Mouse (Mus musculus) large intestine, adult 2 months (tissue): ENCODE measurements at regions not wholly inside any gene's neighbourhood (a gene's known extent, or its start where the extent isn't known, plus 50 kb on each side); places are given as distances from the start of the nearest gene placed in this dataset.

ENCODE experiments used
- DNase-seq: peaks from one replicate; pipeline ENCODE4 v3.0.0-alpha.2; 2012; ENCODE audit warnings: low read depth, low spot score
- WGBS: fragments of 180-500 bp; shearing (Covaris S2); methylation state at CpG from one replicate; pipeline ENCODE4 v1.1.7; 2018; 5-methylcytosine and 5-hydroxymethylcytosine counted together

GRCm38 (mm10) chr10:45916928-45917327, 339.3 kb downstream of the Hace1 start:
- peak; percentile 4 for DNase-seq
- 11% methylated on average over 3 of the region's 3 CpGs for WGBS

GRCm38 (mm10) chr10:45925746-45926145, 348.1 kb downstream of the Hace1 start:
- DNase-seq: no peak
- 35% methylated on average over 1 of the region's 1 CpGs for WGBS

DNA sequence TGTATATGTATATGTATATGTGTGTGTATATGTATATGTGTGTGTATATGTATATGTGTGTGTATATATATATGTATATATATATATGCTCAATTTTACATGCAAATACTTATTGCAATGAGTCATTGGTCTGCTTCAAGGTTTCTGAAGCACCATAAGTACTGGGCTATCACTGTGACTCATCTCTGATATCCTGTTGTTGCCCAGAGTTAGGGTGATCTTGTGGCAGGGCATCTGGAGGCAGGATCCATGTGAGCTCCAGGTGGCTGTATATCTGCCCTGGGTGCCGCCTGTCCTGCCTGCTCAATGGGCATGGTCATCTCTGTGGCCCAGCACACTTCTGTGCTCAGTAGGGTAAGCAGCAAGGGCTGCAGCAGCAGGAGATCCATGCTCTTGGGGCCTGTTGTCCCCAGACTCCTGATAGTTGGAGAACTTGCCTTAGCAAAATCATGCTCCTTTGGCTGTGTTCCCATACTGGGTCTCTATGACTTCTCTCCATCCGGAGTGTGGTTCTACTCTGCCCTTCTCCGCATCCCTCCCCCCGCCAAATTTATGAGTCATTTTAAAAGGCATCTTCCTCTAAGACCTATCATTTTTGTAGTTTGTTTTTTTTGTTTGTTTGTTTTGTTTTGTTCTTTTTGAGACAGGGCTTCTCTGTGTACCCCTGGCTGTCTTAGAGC, 356.1 kb downstream of the Hace1 start:
- DNase-seq: no peak
- WGBS: 92% methylated on average over 4 of the region's 4 CpGs

- DNase-seq: no peak
Measured at GRCm38 (mm10) chr10:45957686-45958085, 380.1 kb downstream of the Hace1 start.

- 85% methylated on average over 1 of the region's 1 CpGs for WGBS
- no peak for DNase-seq
Measured at GRCm38 (mm10) chr10:45972240-45972639, 394.6 kb downstream of the Hace1 start.

GRCm38 (mm10) chr10:45982731-45983274, 405.2 kb downstream of the Hace1 start:
- no peak for DNase-seq
- 79% methylated on average over 4 of the region's 4 CpGs for WGBS

DNA sequence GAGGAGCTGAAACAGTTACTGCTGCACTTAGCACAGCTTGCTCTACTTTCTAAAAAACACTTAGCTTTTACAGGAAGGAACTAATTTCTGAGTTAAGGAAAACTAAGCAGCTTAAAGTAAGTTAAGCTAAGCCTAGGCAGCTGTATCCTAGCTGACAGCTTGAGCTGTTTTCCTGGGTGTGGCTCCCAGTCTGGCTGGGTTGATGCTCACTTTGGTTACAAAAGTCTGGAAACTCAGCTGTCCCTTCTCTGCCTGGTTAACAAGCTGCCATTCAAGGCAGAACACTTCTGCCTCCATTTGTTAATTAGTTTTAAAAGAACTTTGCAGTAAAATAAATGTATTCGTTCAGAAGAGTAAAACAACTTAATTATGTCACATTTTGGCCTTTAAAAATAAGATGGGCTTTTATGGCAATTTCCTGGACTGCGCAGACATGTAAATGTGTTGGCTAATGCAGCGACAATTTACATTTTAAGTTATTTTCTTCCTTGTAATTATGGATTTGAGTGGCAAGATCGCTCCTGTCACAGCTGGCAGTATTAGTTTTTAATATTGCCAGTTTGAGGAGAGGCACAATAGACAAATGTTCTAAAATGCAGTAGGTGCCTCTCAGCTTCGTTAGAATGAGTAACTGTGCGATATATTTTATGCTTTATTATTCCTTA, 406.2 kb downstream of the Hace1 start:
- no peak for DNase-seq
- 79% methylated on average over 6 of the region's 6 CpGs for WGBS

GRCm38 (mm10) chr10:45986341-45986740, 408.7 kb downstream of the Hace1 start:
- DNase-seq: no peak
- WGBS: 90% methylated on average over 2 of the region's 2 CpGs

GRCm38 (mm10) chr10:46006319-46006718, 428.7 kb downstream of the Hace1 start:
- no peak for DNase-seq
- 43% methylated on average over 2 of the region's 2 CpGs for WGBS

GRCm38 (mm10) chr10:46011916-46012596, 434.4 kb downstream of the Hace1 start:
- WGBS: 24% methylated on average over 12 of the region's 12 CpGs
- no peak for DNase-seq

- 54% methylated on average over 6 of the region's 6 CpGs for WGBS
- no peak for DNase-seq
Measured at GRCm38 (mm10) chr10:46012599-46012998, 435.0 kb downstream of the Hace1 start.

GRCm38 (mm10) chr10:46016295-46016694, 438.7 kb downstream of the Hace1 start:
- 49% methylated on average over 5 of the region's 5 CpGs for WGBS
- DNase-seq: no peak

GRCm38 (mm10) chr10:46045474-46046093, 468.0 kb downstream of the Hace1 start:
- DNase-seq: no peak
- 71% methylated on average over 6 of the region's 6 CpGs for WGBS

GRCm38 (mm10) chr10:46046094-46046749, 468.6 kb downstream of the Hace1 start:
- no peak for DNase-seq

DNA sequence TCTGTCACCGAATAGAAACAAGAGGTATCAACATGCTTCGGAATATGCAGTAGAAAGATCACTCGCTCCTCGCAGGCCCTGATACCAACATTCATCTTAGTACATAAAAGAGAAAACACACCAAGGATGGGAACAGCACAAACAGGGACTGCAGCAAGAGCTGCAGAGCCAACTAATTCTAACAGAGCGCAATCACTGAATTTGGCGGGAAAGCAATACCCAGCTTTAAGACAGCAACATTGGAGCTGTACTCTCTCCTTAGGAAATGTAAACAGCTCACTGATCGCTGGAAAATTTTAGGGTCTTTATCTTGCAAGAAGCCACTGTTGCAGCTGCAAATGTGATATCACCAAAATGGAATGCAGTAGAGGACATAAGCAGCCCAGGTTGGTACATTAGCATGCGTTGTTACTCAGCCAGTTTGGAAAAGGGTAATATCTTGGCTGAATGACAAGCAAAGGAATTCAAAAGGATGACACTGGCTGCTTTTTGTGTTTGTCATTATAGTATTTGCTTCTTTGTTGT, 469.3 kb downstream of the Hace1 start:
- no peak for DNase-seq
- 71% methylated on average over 8 of the region's 8 CpGs for WGBS

DNA sequence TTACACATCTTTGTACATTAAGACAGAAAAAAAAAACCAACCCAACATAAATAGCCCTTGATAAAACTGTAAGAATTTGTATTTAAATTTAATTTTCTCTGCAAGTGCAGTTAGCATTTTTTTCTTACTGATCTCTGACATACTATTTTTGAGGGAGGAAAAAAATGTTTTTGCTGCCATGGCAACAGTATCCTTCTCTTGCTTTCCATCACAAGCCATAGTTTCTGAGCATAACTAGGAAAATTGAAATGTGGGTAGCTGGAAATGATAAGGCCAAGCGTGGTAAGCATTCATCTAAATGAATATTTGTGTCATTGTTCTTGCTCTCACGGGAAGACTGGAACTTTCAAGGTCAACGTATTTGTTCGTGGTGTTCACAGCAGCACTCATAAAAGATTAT, 470.0 kb downstream of the Hace1 start:
- DNase-seq: no peak
- WGBS: 31% methylated on average over 4 of the region's 4 CpGs

DNA sequence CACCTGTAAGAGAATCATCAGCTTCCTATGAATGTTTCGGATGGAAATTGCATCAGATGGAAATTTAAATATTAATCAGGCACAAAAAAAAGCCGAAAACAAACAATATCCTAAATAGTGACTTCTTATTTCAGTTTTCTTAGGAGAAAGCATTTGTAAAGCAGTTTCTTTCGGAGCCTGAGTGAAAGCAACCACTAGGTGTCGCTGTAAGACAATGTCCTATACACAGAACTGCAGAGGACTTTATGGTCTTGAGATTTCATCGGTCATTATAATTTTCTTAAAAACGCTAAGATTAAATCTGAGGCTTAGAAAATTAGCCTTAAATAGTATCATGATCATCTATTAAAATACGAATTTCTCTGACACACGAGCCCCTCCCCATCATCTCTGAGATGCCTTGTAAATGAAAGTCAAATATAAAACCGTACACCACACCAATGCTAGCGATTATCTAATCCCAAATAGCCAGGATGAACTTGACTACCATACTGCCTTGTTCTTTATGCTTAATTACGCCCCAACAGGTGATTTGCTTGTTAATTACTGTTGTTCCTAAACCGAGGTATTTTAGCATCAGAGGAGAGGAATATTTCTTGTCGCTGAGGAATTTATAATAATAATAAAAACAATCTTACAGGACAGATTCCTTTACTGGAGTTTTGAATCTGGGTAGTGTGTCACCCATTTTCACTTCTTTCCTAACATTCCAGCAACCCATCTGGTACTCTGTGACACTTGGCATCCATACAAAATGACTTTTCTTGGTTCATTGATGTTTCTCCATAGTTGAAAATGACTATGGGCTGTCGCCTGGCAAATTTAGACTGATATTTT, 480.0 kb downstream of the Hace1 start:
- WGBS: 32% methylated on average over 14 of the region's 14 CpGs
- peak; percentile 6 for DNase-seq

- WGBS: 73% methylated on average over 5 of the region's 5 CpGs
- no peak for DNase-seq
Measured at GRCm38 (mm10) chr10:46058199-46058472, 480.5 kb downstream of the Hace1 start.

- 67% methylated on average over 3 of the region's 3 CpGs for WGBS
Measured at GRCm38 (mm10) chr10:46059285-46059684, 481.7 kb downstream of the Hace1 start.

More at GRCm38 (mm10) chr10:46059285-46059684, 481.7 kb downstream of the Hace1 start:
- no peak for DNase-seq
